Mouse (Mus musculus) kidney, postnatal 10 days (tissue): ENCODE measurements around the gene Tmem132a.

Source experiments
- DNase-seq: peaks from one replicate; pipeline ENCODE4 v3.0.0; 2021; ENCODE audit warnings: mixed read lengths

Tmem132a gene

GRCm38 (mm10) chr19:10869886-10870527 lies at the start of gene Tmem132a:
Gene Tmem132a, minus strand, starts transcription at chr19:10869940.
- DNase-seq = peak; percentile 34

DNA sequence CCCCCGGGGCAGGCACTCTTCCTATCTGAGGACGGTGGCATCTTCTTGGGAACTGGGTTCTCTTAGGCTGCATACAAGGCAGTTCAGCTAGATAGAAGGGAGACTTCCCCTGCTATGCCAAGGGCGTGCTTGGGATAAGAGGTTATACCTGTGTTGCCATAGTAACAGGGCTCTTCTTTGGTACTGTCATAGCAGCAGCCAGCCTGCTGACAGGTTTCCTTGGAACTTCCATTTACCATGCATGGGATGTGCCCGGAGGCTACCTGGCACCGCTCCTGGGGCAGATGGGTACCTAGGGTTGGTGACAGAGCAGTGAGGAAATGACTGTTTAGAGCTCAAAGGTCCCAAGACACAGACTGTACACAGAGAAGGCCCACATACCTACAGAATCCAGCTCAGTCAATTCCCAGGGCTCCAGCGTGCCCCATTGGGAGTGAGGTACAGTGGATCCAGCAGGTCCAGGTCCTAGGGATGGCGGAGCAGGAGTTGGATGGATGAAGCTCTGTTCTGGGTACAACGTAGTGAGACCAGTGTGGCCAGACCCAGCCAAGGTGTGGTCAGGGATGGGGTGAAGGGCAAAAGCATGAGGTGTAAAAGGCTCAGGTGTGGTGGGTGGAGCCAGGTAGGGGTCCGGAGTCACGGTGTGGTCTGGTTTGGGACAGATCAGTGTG lies 48.7 kb upstream of the Tmem132a start:
- no peak for DNase-seq

DNA sequence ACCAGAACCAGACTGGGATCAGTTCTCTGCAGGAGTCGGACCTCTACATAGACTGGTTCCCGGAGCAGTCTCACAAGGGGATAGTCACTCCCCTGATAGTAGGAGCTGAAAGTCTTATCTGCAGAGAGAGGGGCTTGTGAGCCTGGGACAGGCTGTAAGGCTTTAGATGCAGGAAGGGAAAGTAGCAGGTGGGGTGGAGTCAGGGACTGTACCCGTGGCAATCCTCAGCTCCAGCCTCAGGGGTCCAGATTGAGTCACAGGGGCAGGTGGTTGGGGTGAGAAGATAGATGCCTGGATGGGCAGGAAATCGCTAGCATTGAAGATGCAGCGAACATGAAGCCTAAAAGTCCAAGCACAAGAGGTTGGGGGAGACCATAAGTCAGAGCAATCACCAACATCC lies 46.8 kb upstream of the Tmem132a start:
- DNase-seq = no peak

GRCm38 (mm10) chr19:10914870-10915269 lies 45.1 kb upstream of the Tmem132a start:
- DNase-seq = no peak

- no peak for DNase-seq
These were observed 44.6 kb upstream of the Tmem132a start for GRCm38 (mm10) chr19:10914291-10914690.

- peak; percentile 41 for DNase-seq
These were observed 39.5 kb upstream of the Tmem132a start for GRCm38 (mm10) chr19:10909087-10909721.

GRCm38 (mm10) chr19:10907891-10908290 lies 38.2 kb upstream of the Tmem132a start:
- peak; percentile 77 for DNase-seq

- no peak for DNase-seq
These were observed 35.9 kb upstream of the Tmem132a start for GRCm38 (mm10) chr19:10905728-10906000.

GRCm38 (mm10) chr19:10904927-10905727 lies 35.4 kb upstream of the Tmem132a start:
- peak; percentile 85 for DNase-seq

DNA sequence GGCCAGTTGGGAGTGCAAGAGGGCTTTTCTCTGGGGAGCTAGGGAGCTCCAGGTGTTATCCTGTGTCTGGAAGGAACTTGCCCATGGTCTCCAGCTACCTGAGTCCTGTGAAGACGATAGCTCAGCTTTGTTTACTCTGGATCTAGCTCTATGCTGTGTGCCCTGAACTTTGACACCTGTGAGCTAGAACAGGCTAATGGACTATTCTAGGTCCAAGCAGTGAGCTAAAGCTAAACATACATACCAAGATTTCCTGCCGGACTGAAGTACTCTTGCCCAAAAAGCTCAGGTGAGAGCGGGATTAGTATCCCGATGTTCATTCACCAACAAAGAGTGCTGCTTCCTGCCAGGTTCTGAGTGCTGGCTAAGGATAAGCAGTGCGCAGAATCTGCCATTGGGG lies 34.8 kb upstream of the Tmem132a start:
- no peak for DNase-seq

GRCm38 (mm10) chr19:10901046-10901445 lies 31.3 kb upstream of the Tmem132a start:
- no peak for DNase-seq

- DNase-seq = no peak
These were observed 30.6 kb upstream of the Tmem132a start for GRCm38 (mm10) chr19:10900315-10900714.

GRCm38 (mm10) chr19:10897491-10897890 lies 27.8 kb upstream of the Tmem132a start:
- no peak for DNase-seq

DNA sequence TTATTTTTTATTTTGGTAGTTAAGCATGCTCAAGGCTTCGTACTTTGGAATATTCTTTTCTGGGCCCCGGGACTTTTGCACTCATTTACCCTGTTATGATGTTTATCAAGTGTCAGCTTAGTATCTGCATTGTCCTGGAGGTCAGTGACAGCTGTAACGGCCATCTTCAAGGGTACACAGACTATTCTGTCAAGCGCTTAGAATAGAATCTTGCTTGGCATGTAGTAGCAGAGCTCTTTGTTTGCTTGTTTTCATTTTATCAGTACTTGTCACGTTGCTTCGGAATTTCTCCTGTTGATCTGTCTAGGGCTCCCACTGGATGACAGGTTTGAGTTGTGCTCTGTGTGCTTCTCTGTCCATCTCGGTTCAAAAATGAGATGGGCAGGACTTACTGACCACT lies 27.1 kb upstream of the Tmem132a start:
- no peak for DNase-seq

GRCm38 (mm10) chr19:10895708-10896107 lies 26.0 kb upstream of the Tmem132a start:
- no peak for DNase-seq

DNA sequence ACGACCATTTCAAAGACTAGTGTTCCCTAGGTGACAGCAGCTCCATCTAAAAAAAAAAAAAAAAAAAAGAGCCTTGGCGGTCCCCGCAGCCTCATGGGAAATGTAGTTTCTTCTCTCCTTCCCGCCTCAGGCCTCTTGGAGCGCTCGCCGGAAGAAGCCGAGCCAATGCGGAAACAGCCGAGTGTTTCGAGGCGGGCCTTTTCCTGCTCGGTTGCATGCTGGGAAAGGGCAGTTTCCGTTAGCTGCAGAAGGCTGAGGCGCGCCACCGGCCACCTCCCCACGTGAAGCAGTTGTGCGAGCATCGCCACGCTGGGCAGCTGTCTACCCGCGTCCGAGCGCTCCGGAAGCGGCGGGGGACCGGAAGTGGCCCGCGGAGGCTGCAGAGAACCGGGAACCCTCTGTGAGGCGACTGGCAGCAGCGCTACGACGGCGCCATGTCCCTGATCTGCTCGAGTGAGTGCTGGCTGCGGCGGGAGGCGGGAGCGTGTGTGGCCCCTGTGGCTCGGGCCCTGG lies 25.3 kb upstream of the Tmem132a start, which contains the start of gene Prpf19:
Prpf19 (plus strand) TSS at position 216 of the 513 bp plus-strand sequence.
- DNase-seq = peak; percentile 99

DNA sequence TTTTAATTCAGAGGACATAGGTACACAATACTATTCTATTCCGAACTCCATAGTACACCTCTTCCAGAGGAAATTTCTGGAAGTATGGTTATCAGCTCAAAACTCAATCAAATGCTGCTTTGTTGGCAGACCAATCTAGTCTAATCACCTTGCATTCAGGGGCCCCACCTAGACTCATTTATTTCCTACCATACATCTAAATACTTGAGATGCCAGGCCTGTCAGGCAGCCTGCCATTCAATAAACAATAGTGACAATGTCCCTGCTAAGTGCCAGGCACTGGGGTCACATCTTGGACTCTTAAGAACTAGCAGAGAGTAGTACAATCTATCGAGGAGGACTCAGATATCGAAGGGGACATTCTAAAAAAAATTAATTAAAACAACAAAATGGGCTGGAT lies 22.5 kb upstream of the Tmem132a start:
- DNase-seq = no peak

GRCm38 (mm10) chr19:10881426-10882154 lies 11.8 kb upstream of the Tmem132a start, which contains the start of gene Tmem109:
Gene Tmem109, minus strand, starts transcription at chr19:10882001.
- DNase-seq = peak; percentile 96

- no peak for DNase-seq
These were observed 11.3 kb upstream of the Tmem132a start for GRCm38 (mm10) chr19:10880975-10881425.

DNA sequence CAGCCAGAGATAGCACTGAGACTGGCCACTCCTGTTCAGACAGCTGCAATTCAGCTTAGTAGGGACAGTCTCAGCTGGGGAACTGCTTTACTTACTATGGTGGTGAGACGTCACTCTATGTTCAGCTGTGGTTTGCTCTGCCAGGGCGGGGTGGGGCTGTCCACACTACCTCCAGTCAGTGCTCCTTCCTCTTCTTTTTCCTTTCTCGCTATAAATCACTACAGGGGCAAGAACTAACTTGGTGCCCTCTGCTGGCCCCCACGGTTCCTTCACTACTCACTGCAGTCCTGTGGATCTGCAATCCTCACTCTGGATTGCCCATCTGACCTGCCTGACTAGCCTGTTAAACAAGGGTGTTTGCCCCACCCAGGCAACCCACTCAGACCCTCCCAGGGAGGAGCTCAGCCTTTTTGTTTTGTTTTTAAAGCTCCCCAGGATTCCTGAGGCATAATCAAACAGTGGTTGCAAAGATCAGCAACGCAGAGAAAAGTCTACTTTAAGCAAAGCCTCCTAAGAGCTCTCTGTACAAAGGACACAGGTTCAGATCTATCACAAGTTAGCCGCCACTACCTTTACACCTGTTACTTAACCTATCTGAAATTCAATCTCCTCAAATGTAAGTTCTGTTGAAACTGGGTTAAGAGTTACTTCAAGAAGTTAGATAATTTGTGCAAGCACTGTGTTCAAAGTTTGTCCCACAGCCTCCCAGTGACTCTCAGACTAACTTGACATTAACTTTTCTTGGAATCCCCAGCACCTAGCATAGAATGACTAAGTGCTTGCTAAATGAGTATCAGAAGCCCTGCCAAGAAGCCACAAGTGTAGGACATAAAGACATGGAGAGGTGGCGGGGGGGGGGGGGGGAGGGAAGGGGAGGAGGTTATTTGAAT lies 10.6 kb upstream of the Tmem132a start:
- peak; percentile 65 for DNase-seq

- DNase-seq = peak; percentile 52
These were observed 8.6 kb upstream of the Tmem132a start for GRCm38 (mm10) chr19:10878201-10878837.
